Mouse (Mus musculus): ENCODE results near the gene Hmga2. TPM values are rescaled to one million over a fixed set of nuclear protein-coding genes. Genes with fewer than 3 reads are reported as not detected.

Hmga2 gene
- total RNA-seq, 1 experiment from 2014 or later = 3.4 TPM

DNA sequence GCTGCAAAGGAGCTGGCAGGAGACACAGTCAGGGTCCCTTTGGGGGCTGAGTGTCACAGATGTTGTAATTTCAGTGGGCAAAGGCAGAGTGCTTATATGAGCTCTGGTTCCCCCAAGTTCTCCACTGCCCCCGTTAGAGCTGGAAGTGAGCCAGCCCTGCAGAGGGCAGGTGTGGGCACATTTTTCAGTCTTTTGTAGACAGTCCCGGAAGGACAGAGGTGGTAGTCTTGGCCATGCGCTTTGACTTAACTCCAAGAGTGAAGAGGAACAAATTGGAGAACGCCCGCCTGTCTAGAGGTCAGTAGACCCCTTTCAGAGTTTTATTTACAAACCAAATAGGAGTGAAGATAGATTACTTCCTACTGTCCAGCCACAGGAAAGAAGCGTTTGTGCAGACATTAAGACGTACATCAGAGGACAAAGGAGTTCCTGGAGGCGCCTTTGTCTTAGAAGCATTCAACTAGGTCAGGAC, 87.8 kb downstream of the Hmga2 start:
- no peak for ATAC-seq (replicated peaks in 1 of 2; ENCODE audit: insufficient read depth in 1 of 2, low FRiP score in 2 of 2, low TSS enrichment in 1 of 2, low read depth in 1 of 2, poor library complexity in 2 of 2, severe bottlenecking in 2 of 2)

DNA sequence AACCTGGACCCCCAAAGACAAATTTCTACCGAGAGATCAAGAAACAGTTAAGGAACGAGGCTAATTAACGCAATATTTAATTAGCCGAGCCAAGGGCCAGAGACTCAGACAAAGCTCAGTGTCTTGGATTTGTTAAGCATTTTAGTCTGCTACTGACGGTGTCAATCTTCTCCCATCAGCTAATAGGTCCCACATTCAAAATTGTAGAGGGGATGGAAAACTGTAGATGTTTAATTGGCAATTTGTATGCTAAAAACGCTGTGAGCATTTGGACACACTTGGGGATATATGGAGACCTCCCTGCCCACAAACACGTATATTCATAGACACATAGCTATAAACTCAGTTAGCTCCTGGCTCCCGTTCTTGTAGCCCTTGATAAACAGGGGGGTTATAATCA, 89.2 kb downstream of the Hmga2 start:
- no peak for ATAC-seq (replicated peaks in 1 of 2; ENCODE audit: insufficient read depth in 1 of 2, low FRiP score in 2 of 2, low TSS enrichment in 1 of 2, low read depth in 1 of 2, poor library complexity in 2 of 2, severe bottlenecking in 2 of 2)

DNA sequence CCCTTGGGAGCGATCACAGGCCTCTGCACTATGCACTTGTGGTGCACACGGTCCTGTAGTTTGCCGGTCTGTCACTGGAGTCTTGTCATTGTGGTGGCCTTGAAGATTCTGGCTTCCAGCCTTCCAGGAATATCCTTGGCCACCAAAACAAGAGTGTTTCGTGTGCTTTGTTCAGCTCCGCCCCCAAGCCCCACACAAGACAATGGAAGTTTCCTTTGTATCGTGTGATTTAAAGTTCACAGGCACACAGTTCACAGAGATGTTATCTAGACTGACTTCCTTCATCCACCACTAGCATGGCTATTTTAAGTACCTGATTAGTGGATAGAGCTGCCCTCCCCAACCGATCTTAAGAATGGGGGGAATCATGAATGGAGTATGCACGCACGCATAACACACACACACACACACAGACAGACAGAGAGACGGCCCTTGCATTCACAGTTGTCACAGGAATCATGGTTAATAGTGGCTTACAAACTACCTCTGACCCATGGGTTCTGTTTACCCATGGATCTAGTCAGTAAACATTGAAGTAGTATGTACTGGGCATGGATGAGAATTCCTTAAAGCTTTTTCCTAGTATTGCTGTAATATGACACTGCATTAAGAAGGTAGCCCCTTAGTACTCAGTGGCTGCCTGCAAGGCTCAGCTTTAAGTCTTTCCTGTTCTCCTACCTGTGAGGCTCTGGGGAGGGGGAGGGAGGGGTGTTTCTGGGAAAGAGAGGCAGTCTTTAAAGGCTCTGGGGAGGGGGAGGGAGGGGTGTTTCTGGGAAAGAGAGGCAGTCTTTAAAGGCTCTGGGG, 91.3 kb downstream of the Hmga2 start:
- ATAC-seq (replicated peaks in 1 of 2; ENCODE audit: insufficient read depth in 1 of 2, low FRiP score in 2 of 2, low TSS enrichment in 1 of 2, low read depth in 1 of 2, poor library complexity in 2 of 2, severe bottlenecking in 2 of 2) = peak in 1 of 2 experiments; percentile 67; a peak in 2 of 4 replicates

DNA sequence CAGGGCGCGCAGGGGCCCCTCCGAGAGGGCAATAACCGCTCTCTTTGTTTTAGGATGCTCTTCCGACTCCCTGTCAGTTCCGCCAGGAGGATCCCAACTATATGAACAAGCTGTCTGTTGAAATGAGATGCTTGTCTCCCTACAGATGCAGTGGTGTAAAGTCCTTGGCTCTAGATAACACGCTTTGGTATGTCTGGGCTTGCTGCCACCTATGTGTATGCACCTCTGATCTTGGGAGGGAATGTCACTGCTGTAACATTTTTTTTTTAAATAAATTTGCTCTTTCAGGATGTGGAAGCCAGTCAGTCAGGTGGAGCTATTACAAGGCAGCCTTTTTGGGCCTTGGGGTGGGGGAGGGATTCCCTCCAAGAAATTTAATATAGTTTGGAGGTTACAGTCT, 92.2 kb downstream of the Hmga2 start:
- no peak for ATAC-seq (replicated peaks in 1 of 2; ENCODE audit: insufficient read depth in 1 of 2, low FRiP score in 2 of 2, low TSS enrichment in 1 of 2, low read depth in 1 of 2, poor library complexity in 2 of 2, severe bottlenecking in 2 of 2)

DNA sequence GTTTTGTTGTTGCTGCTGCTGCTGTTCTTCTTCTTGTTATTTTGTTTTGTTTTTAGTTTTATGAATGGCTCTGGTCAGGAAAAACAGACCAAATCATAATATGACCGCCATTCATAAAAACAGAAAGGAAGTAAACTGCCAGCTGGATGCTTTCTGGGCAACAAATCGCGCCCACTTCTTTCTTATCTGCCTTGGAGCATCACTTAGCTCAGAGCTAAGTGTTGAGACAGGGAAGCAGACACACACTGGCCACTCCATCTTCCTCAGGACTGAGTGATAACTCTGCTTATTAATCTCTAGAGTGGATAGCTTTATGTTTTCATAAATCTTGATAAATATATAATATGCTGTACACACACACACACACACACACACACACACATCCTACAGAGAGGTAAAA, 98.5 kb downstream of the Hmga2 start:
- ATAC-seq (replicated peaks in 1 of 2; ENCODE audit: insufficient read depth in 1 of 2, low FRiP score in 2 of 2, low TSS enrichment in 1 of 2, low read depth in 1 of 2, poor library complexity in 2 of 2, severe bottlenecking in 2 of 2) = 0 out of 4 replicates have a peak, but pooled peaks of 1 of the 2 experiments have one; percentile 19

DNA sequence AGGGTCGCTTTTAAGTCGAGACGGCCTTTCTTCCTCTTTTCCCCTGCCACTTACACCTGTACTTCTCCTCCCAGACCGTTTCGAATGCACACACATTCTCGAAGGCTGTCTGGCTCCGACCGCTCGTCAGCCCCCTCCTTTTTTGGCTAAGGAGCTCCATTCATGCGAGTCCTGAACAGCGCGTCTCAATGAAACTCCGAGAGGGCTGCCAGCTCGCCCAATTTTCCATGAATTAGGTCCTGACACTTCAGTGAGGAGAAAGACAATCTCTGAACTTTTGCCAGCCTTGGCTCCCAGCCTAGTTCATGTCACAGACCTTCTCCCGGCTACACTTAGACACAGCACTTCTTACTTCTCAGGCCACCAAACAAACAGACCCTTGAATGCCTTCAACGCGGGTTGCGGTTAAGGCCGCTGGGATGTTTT, 98.9 kb downstream of the Hmga2 start:
- ATAC-seq (replicated peaks in 1 of 2; ENCODE audit: insufficient read depth in 1 of 2, low FRiP score in 2 of 2, low TSS enrichment in 1 of 2, low read depth in 1 of 2, poor library complexity in 2 of 2, severe bottlenecking in 2 of 2) = peak; percentile 83 to 86

DNA sequence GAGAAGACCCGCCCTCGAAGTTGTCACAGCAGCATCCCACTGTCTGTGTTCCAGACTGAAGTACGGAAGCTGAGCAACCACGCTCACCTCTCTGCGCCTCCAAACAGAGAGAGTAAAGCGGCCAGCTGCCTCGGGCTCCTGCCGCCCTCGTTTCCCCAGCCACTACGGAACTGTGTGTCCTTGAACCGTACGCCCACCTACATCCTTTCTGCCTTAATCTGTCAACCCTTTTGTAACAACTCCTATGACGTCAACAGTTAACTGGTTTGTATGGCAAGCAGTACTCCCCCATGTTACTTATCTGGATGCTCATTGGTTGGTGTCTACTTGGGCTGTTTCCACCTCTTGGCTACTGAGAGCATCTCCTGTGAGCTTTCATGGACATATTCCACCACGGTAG, 100.8 kb downstream of the Hmga2 start:
- ATAC-seq (replicated peaks in 1 of 2; ENCODE audit: insufficient read depth in 1 of 2, low FRiP score in 2 of 2, low TSS enrichment in 1 of 2, low read depth in 1 of 2, poor library complexity in 2 of 2, severe bottlenecking in 2 of 2) = no peak

DNA sequence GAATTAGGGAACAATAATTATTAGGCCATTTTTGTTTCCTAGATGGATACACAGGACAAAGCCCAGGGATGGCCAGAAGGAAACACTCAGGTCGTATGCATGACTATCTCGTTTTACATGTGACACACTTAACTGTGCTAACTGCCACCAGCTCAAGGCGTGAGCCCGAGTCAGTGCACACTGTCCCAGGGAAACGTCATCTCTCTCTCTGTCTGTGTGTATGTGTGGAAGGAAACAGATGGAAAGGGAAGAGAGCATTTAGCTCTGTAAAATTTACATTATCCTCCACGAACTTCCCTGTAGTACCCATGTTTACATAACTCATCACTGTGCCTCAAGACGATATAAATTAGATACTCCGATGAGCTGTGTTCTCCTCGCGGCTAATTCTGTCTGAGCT, 105.1 kb downstream of the Hmga2 start:
- no peak for ATAC-seq (replicated peaks in 1 of 2; ENCODE audit: insufficient read depth in 1 of 2, low FRiP score in 2 of 2, low TSS enrichment in 1 of 2, low read depth in 1 of 2, poor library complexity in 2 of 2, severe bottlenecking in 2 of 2)

DNA sequence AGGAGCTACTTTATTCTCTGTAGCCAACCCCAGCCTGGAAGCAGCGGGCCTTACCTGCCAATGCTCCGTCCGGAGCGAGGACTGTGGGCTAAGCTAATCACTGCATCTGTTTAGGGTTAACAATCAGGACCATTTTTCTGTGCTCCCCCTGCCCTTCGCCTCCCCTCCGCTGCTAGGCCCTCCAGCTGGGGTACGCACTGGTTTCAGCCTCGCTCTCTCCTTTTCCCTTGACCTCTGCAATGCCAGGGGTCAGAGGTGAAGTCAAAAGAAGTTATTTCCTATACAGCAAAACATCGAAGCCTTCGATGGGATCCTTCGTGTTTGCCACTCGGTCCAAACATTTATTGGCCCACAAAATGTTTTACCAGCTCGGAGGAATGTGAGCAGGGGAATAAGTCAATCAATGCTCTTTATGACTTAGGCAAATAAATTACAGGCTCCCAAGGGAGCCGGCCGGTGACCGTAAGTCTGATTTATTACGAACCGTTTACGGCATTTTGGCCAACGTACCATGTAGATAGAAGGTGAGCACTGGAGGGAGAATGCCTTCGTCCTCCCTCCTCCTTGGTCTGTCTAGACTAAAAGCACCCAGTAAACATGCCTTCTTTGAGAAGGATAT, 107.0 kb downstream of the Hmga2 start:
- ATAC-seq (replicated peaks in 1 of 2; ENCODE audit: insufficient read depth in 1 of 2, low FRiP score in 2 of 2, low TSS enrichment in 1 of 2, low read depth in 1 of 2, poor library complexity in 2 of 2, severe bottlenecking in 2 of 2) = no peak

DNA sequence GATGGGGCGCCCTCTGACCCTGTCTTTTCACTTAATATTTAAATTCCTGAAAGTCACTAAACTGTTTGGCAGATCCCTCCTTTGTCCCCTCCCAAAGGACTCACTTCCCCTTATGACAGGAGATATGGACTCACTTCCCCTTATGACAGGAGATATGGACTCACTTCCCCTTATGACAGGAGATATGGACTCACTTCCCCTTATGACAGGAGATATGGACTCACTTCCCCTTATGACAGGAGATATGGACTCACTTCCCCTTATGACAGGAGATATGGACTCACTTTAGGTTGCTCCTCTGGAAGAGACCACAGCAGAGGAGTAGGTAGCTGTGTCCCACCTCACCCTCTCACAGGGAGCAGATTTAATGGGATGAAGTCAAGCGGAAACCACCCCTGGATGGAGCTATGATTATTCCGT, 110.1 kb downstream of the Hmga2 start:
- peak; percentile 18 to 36; a peak in 1 of 4 replicates for ATAC-seq (replicated peaks in 1 of 2; ENCODE audit: insufficient read depth in 1 of 2, low FRiP score in 2 of 2, low TSS enrichment in 1 of 2, low read depth in 1 of 2, poor library complexity in 2 of 2, severe bottlenecking in 2 of 2)

DNA sequence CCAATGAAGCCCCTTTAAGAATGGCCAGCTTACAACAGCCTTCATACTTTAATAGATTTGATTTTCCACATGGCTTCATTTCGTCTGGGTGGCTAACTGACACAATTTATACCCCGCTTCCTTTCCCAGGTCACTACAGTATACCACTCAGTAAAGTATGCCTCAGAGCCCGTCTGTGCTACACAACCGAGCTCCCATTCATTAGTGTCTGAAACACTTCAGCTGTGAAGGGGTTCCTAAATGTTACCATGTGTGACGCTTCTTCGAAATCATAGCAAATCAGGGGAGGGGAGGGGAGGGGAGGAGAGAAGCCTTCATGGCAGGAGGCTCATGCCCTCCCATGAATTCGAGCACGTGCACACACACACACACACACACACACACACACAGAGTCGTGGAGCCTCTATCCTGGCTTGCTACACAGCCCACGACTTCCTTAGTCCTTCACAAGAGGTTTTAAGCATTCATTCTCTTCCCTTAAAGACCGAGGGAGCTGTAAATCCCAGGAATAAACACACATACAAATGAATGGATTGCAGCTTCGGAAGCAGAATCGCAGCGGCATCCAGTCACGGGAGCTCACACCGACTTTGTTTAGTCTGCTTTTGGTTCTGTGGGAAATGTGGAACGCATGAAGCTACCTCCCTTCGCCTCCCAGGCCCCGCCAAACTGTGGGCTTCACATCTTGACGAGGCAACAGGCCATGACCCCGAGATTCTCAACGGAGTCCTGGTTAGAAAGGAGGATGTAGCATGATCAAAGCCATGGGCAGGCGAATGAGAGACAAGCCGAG, 110.7 kb downstream of the Hmga2 start:
- ATAC-seq (replicated peaks in 1 of 2; ENCODE audit: insufficient read depth in 1 of 2, low FRiP score in 2 of 2, low TSS enrichment in 1 of 2, low read depth in 1 of 2, poor library complexity in 2 of 2, severe bottlenecking in 2 of 2) = no peak

DNA sequence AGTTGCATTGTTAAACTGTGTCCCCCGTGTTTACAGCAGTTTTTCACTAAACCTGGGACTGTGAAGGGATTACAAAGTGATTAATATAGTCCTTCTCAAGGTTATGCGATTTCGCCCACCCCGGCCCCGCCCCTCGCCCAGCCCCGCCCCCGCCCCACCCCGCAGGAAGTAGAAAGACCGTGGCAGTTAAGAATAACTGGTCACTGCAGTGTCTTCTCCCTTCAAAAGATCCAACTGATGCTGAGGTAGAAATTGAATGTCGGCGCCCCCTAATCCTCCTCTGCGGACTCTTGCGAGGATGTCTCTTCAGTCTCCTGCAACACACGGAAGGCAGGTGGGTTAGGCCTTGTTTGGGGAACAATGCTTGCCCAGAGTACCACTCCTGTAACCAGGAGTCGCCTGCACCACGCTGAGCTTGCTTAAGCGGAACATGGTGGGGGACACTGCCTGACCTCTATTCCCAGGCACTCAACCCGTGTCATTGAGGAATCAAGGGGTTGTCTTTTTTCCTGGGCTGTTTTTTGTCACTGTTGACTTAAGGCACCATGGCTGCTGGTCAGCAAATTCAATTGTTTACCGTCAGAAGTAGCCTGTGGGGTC, 112.2 kb downstream of the Hmga2 start:
- ATAC-seq (replicated peaks in 1 of 2; ENCODE audit: insufficient read depth in 1 of 2, low FRiP score in 2 of 2, low TSS enrichment in 1 of 2, low read depth in 1 of 2, poor library complexity in 2 of 2, severe bottlenecking in 2 of 2) = no peak

DNA sequence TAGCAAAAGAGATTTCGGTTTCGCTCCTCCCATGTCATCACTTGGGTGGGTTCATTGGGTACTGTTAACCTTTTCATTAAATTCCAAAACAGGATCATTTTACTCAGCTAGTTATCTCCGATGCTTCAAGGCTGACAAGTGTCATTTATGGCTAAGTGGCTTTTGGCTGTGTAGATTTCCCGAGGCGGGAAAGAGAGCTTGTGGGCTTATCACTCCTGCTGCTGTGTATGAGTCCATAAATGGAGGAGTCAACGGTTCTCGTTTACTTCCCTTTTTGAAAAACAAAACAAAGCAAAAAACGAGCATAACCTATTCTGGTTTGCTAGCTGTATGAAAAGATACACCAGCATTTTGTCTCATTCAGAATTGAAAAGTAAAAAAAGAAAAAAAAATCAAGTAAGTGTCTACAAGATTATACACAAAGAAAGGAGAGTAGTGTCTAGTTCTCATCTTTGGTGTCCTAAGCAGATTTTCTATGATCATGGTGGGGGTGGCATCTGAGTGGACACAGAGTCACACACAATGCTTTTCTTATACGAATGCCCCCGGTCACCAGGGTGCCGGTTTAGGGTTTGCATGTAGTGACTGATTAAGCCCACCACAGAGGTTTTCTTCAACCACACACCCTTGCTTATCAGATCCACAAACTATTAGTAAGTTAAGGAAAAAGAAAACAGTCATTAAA, 112.8 kb downstream of the Hmga2 start:
- peak; percentile 33 to 38; a peak in 2 of 4 replicates for ATAC-seq (replicated peaks in 1 of 2; ENCODE audit: insufficient read depth in 1 of 2, low FRiP score in 2 of 2, low TSS enrichment in 1 of 2, low read depth in 1 of 2, poor library complexity in 2 of 2, severe bottlenecking in 2 of 2)

DNA sequence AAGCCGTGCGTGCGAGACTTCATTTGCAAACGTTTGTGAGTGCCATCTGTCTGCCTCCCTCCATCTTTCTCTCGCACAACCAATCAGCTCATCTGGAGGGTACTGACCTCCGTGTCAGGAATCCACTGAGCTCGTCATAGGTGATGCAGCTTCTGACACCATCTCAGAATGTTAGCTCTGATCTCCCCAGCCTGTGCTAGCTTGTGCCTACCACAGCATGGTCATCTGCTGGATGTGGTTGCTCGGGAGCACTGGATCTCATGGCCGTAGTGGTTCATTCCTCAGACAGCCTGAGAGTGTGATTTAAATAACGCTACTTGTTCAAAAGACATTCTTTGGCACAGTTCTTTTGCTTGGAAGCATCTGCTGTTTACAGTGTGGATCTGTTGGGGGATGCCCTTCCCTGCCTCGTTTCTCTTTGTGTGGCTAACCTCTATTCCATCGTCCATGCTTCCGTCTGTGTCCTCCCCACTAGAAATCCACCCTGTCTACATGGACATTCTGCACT, 121.7 kb downstream of the Hmga2 start:
- no peak for ATAC-seq (replicated peaks in 1 of 2; ENCODE audit: insufficient read depth in 1 of 2, low FRiP score in 2 of 2, low TSS enrichment in 1 of 2, low read depth in 1 of 2, poor library complexity in 2 of 2, severe bottlenecking in 2 of 2)

DNA sequence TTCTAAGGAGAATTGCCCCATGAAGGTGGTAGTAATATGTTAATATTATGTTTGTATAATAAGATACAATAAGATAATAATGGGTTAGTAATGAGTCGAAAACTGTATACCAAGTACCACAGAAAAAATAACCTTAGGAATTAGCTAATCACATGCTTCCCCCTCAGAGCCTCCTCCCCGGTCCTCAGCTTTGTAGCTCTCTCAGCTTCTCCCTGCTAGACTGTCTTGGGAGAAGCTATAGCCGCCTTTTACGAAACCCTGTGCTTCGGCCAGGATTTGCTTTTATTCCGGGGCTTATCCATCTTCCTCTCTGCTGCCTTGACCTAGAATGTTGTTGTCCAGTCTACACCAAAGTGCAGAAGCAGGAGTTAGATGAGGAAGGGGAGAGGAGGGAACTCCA, 130.9 kb downstream of the Hmga2 start:
- no peak for ATAC-seq (replicated peaks in 1 of 2; ENCODE audit: insufficient read depth in 1 of 2, low FRiP score in 2 of 2, low TSS enrichment in 1 of 2, low read depth in 1 of 2, poor library complexity in 2 of 2, severe bottlenecking in 2 of 2)

DNA sequence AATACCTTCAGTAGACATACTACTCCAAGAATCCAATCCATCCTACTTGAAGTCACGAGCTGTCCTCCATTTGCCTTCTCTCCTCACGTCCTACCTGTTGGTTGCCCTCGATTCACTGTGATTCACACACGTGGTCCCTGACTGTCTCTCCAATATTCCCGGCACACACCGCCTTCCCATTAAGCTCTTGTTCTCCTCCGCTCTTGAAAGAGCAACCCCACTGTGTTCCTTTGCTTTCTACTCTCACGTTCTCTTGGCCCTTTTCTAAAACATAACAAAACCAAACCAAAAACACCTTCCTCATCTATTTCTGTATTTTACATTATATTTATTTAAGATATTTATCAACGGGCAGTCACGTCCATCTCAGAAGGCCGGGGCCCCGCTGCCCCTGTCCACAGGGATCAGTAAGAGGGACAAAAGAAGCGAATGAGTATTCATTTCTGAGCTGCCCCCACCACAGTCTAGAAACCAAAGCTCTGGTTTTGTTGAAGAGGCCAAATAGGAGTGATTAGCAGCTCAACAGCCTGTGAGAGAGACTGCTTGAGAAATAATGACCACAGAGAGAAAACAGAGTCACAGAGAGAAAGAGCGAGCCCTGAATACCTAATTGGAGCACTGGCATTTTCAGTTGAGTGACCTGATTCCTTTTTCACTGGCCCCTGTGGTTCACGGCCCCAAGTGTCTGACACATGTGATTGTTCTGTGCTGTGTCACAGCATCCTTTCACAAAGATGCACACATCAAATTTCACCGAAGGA, 131.5 kb downstream of the Hmga2 start:
- ATAC-seq (replicated peaks in 1 of 2; ENCODE audit: insufficient read depth in 1 of 2, low FRiP score in 2 of 2, low TSS enrichment in 1 of 2, low read depth in 1 of 2, poor library complexity in 2 of 2, severe bottlenecking in 2 of 2) = no peak
